Mouse (Mus musculus) hindbrain, embryonic 13.5 days (tissue): ENCODE measurements around the gene Dscam. TPM values are rescaled to one million over a fixed set of nuclear protein-coding genes. Genes with fewer than 3 reads are reported as not detected.

Experiments used
- ATAC-seq: fragments of 200-750 bp; cut with Nextera tagmentation; 2 replicates; pipeline ENCODE4 v1.8.0; 2017; ENCODE audit warnings: moderate TSS enrichment; ENCODE audit not compliant: low FRiP score
- H3K27ac ChIP-seq: fragments of 300-500 bp; sonication (generic); 2 replicates; pipeline ENCODE4 v1.5.1; 2015; ENCODE audit warnings: inconsistent platforms, mild to moderate bottlenecking, moderate library complexity
- H3K27me3 ChIP-seq: fragments of 300-500 bp; sonication (generic); 2 replicates; pipeline ENCODE4 v1.6.1; 2015; ENCODE audit warnings: mild to moderate bottlenecking, inconsistent platforms
- H3K36me3 ChIP-seq: fragments of 300-500 bp; sonication (generic); 2 replicates; pipeline ENCODE4 v1.6.1; 2015; ENCODE audit warnings: mild to moderate bottlenecking, inconsistent platforms
- H3K4me1 ChIP-seq: fragments of 300-500 bp; sonication (generic); replicated peaks from 2 replicates; pipeline ENCODE4 v1.6.1; 2015; ENCODE audit warnings: inconsistent platforms
- H3K4me2 ChIP-seq: fragments of 300-500 bp; sonication (generic); 2 replicates; pipeline ENCODE4 v1.6.1; 2015; ENCODE audit warnings: inconsistent platforms, mild to moderate bottlenecking, moderate library complexity
- H3K4me3 ChIP-seq: fragments of 300-500 bp; sonication (generic); 2 replicates; pipeline ENCODE4 v1.5.1; 2015; ENCODE audit warnings: mild to moderate bottlenecking, inconsistent platforms
- H3K9ac ChIP-seq: fragments of 300-500 bp; sonication (generic); 2 replicates; pipeline ENCODE4 v1.6.1; 2015; ENCODE audit warnings: mild to moderate bottlenecking, inconsistent platforms
- H3K9me3 ChIP-seq: fragments of 300-500 bp; sonication (generic); 2 replicates; pipeline ENCODE4 v1.6.1; 2016; ENCODE audit warnings: inconsistent platforms
- WGBS: fragments of 180-500 bp; shearing (Covaris S2); methylation state at CpG from one replicate; pipeline ENCODE4 v1.1.7; 2015; 5-methylcytosine and 5-hydroxymethylcytosine counted together
- polyA plus RNA-seq: library from polyadenylated mRNA; unstranded; fragments of >200 nt; fragmentation: Nextera tagmentation; extraction: Ambion mirVana; gene quantifications from 2 replicates; pipeline ENCODE4 v1.2.1, GENCODE M21; 2015

The Dscam gene
- polyA plus RNA-seq = 7.7 and 10.0 TPM in 2 replicates

- Histone ChIP-seq H3K9ac (peak within 1 kb of the TSS; percentile 93), H3K4me2 (peak within 1 kb of the TSS; percentile 65), H3K27me3 (peaks cover 51% of the 10 kb centered on the region), H3K9me3 (no peaks in the 10 kb centered on the region), H3K4me3 (peak within 1 kb of the TSS; percentile 63), H3K27ac (peak within 1 kb of the TSS; percentile 97), H3K4me1 (peaks cover 43% of the 10 kb centered on the region), H3K36me3 (no peaks in the 10 kb centered on the region)
- WGBS = under 1% methylated on average over 38 of the region's 60 CpGs
- peak; percentile 70 for ATAC-seq
Observed at GRCm38 (mm10) chr16:97170513-97171081, at the start of gene Dscam. Dscam (minus strand) TSS chr16:97170752.

- Histone ChIP-seq H3K9me3 (peaks cover 13% of the 10 kb centered on the region), H3K4me1 (no peaks in the 10 kb centered on the region), H3K27ac (no peak overlapping the region), H3K4me3 (no peak overlapping the region), H3K4me2 (no peak overlapping the region), H3K9ac (no peak overlapping the region), H3K36me3 (no peaks in the 10 kb centered on the region), H3K27me3 (no peaks in the 10 kb centered on the region)
- ATAC-seq = no peak
- 57% methylated on average over 2 of the region's 2 CpGs for WGBS
Observed at GRCm38 (mm10) chr16:97219381-97219780, 48.8 kb upstream of the Dscam start.

- Histone ChIP-seq H3K4me1 (0 out of 2 replicates have a peak, but pooled peaks cover 5% of the 10 kb centered on the region), H3K4me2 (no peak overlapping the region), H3K27ac (no peak overlapping the region), H3K4me3 (no peak overlapping the region), H3K9ac (no peak overlapping the region), H3K36me3 (no peaks in the 10 kb centered on the region), H3K27me3 (no peaks in the 10 kb centered on the region), H3K9me3 (peaks cover 8% of the 10 kb centered on the region; the same call in 1 of the 2 replicates)
- 61% methylated on average over 5 of the region's 5 CpGs for WGBS
- ATAC-seq = no peak
Observed at GRCm38 (mm10) chr16:97209997-97210396, 39.4 kb upstream of the Dscam start.

GRCm38 (mm10) chr16:97208276-97208675 lies 37.7 kb upstream of the Dscam start:
- no peak for ATAC-seq
- 0 out of 2 replicates have a peak, but pooled peaks cover 5% of the 10 kb centered on the region for H3K4me1 ChIP-seq
- 84% methylated on average over 2 of the region's 2 CpGs for WGBS
- H3K36me3 ChIP-seq = no peaks in the 10 kb centered on the region
- H3K9ac ChIP-seq = no peak overlapping the region
- no peaks in the 10 kb centered on the region for H3K27me3 ChIP-seq
- H3K4me3 ChIP-seq = no peak overlapping the region
- H3K4me2 ChIP-seq = no peak overlapping the region
- H3K27ac ChIP-seq = no peak overlapping the region
- no peaks in the 10 kb centered on the region for H3K9me3 ChIP-seq

- no peaks in the 10 kb centered on the region for H3K9me3 ChIP-seq
Observed at GRCm38 (mm10) chr16:97204090-97204489, 33.5 kb upstream of the Dscam start.

GRCm38 (mm10) chr16:97203554-97203953 lies 33.0 kb upstream of the Dscam start:
- Histone ChIP-seq H3K4me3 (no peak overlapping the region), H3K4me1 (no peaks in the 10 kb centered on the region), H3K4me2 (no peak overlapping the region), H3K9ac (no peak overlapping the region), H3K36me3 (no peaks in the 10 kb centered on the region), H3K27ac (no peak overlapping the region), H3K27me3 (no peaks in the 10 kb centered on the region), H3K9me3 (no peaks in the 10 kb centered on the region)
- WGBS = 95% methylated on average over 2 of the region's 2 CpGs
- ATAC-seq = no peak

More at GRCm38 (mm10) chr16:97204090-97204489, 33.5 kb upstream of the Dscam start:
- H3K27me3 ChIP-seq = no peaks in the 10 kb centered on the region
- H3K4me2 ChIP-seq = no peak overlapping the region
- no peaks in the 10 kb centered on the region for H3K36me3 ChIP-seq
- no peak overlapping the region for H3K9ac ChIP-seq
- no peak overlapping the region for H3K4me3 ChIP-seq
- no peaks in the 10 kb centered on the region for H3K4me1 ChIP-seq
- no peak overlapping the region for H3K27ac ChIP-seq
- WGBS = 93% methylated on average over 2 of the region's 2 CpGs
- no peak for ATAC-seq

GRCm38 (mm10) chr16:97194630-97195029 lies 24.1 kb upstream of the Dscam start:
- Histone ChIP-seq H3K27ac (no peak overlapping the region), H3K4me3 (no peak overlapping the region), H3K27me3 (no peaks in the 10 kb centered on the region), H3K9me3 (no peaks in the 10 kb centered on the region), H3K4me2 (no peak overlapping the region), H3K4me1 (no peaks in the 10 kb centered on the region; the same call in 1 of the 2 replicates), H3K36me3 (no peaks in the 10 kb centered on the region), H3K9ac (no peak overlapping the region)
- WGBS = 75% methylated on average over 2 of the region's 2 CpGs
- ATAC-seq = no peak

- Histone ChIP-seq H3K4me2 (no peak overlapping the region), H3K4me1 (no peaks in the 10 kb centered on the region; the same call in 1 of the 2 replicates), H3K9me3 (no peaks in the 10 kb centered on the region), H3K27ac (no peak overlapping the region), H3K36me3 (no peaks in the 10 kb centered on the region), H3K4me3 (no peak overlapping the region), H3K27me3 (no peaks in the 10 kb centered on the region), H3K9ac (no peak overlapping the region)
- ATAC-seq = no peak
- WGBS = 95% methylated on average over 1 of the region's 1 CpGs
Observed at GRCm38 (mm10) chr16:97194179-97194578, 23.6 kb upstream of the Dscam start.

- Histone ChIP-seq H3K36me3 (no peaks in the 10 kb centered on the region), H3K27me3 (no peaks in the 10 kb centered on the region), H3K4me3 (no peak overlapping the region), H3K4me1 (no peaks in the 10 kb centered on the region; the same call in 1 of the 2 replicates), H3K9me3 (no peaks in the 10 kb centered on the region), H3K9ac (no peak overlapping the region), H3K4me2 (no peak overlapping the region), H3K27ac (peak overlapping the region; percentile 30; the same call in 1 of the 2 replicates)
- WGBS = 64% methylated on average over 4 of the region's 4 CpGs
- no peak for ATAC-seq
Observed at GRCm38 (mm10) chr16:97192296-97192695, 21.7 kb upstream of the Dscam start.

GRCm38 (mm10) chr16:97190604-97191003 lies 20.1 kb upstream of the Dscam start:
- H3K4me1 ChIP-seq = no peaks in the 10 kb centered on the region; the same call in 1 of the 2 replicates

GRCm38 (mm10) chr16:97171500-97171899 lies 948 bp upstream of the Dscam start:
- H3K27me3 ChIP-seq = peaks cover 51% of the 10 kb centered on the region
- 40% methylated on average over 8 of the region's 8 CpGs for WGBS
- no peaks in the 10 kb centered on the region for H3K36me3 ChIP-seq
- H3K27ac ChIP-seq = peak overlapping the region; percentile 97
- peak; percentile 38; the same call in 1 of the 2 replicates for ATAC-seq
- peaks cover 34% of the 10 kb centered on the region for H3K4me1 ChIP-seq
- H3K4me3 ChIP-seq = peak overlapping the region; percentile 63; the same call in 1 of the 2 replicates
- H3K4me2 ChIP-seq = peak overlapping the region; percentile 65
- H3K9ac ChIP-seq = peak overlapping the region; percentile 93; the same call in 1 of the 2 replicates
- H3K9me3 ChIP-seq = no peaks in the 10 kb centered on the region

More at GRCm38 (mm10) chr16:97190604-97191003, 20.1 kb upstream of the Dscam start:
- H3K9me3 ChIP-seq = peaks cover 3% of the 10 kb centered on the region; the same call in 1 of the 2 replicates
- no peak overlapping the region for H3K9ac ChIP-seq
- no peak overlapping the region for H3K4me3 ChIP-seq
- WGBS = 91% methylated on average over 1 of the region's 1 CpGs
- H3K4me2 ChIP-seq = no peak overlapping the region
- H3K36me3 ChIP-seq = no peaks in the 10 kb centered on the region
- ATAC-seq = no peak
- H3K27ac ChIP-seq = no peak overlapping the region
- no peaks in the 10 kb centered on the region for H3K27me3 ChIP-seq

GRCm38 (mm10) chr16:97169901-97170512 lies 545 bp downstream of the Dscam start:
- no peaks in the 10 kb centered on the region for H3K36me3 ChIP-seq
- peak overlapping the region; percentile 65 for H3K4me2 ChIP-seq
- under 1% methylated on average over 37 of the region's 51 CpGs for WGBS
- H3K4me1 ChIP-seq = peaks cover 49% of the 10 kb centered on the region
- peaks cover 51% of the 10 kb centered on the region for H3K27me3 ChIP-seq
- no peaks in the 10 kb centered on the region for H3K9me3 ChIP-seq
- H3K9ac ChIP-seq = peak overlapping the region; percentile 93
- peak overlapping the region; percentile 63 for H3K4me3 ChIP-seq
- peak; percentile 12 for ATAC-seq
- peak overlapping the region; percentile 97 for H3K27ac ChIP-seq
